Mouse (Mus musculus) erythroblast, adult 5-6 weeks (primary cell): ENCODE measurements around the gene A030005K14Rik. TPM values are rescaled to one million over a fixed set of nuclear protein-coding genes. Genes with fewer than 3 reads are reported as not detected.

Experiments
- ATAC-seq: replicated peaks from 2 replicates; pipeline ENCODE4 v1.8.0; 2016; ENCODE audit warnings: moderate number of reproducible peaks, mild to moderate bottlenecking, moderate TSS enrichment, inconsistent platforms; ENCODE audit not compliant: poor library complexity, low FRiP score, severe bottlenecking
- total RNA-seq, 2 experiments: library from RNA; stranded (forward) in 1 of 2; stranded (reverse) in 1 of 2; fragments of 150-400 nt in 1 of 2; fragments of 200-764, 138-1000 nt in 1 of 2; gene quantifications; 2 replicates each; pipeline versions ENCODE4 v1.2.3 to v1.2.4; 2015 to 2017; ENCODE audit warnings: low replicate concordance in 2 of 2

A030005K14Rik gene
- total RNA-seq (2015; ENCODE audit: low replicate concordance) (not detected in 2 replicates), total RNA-seq (2017; ENCODE audit: low replicate concordance) (not detected in 2 replicates)

GRCm38 (mm10) chr1:83059278-83059677 is at the start of gene A030005K14Rik:
Gene A030005K14Rik (minus strand): TSS chr1:83059378.
- no peak for ATAC-seq

GRCm38 (mm10) chr1:83107410-83107978 is 48.3 kb upstream of the A030005K14Rik start:
- no peak for ATAC-seq

- ATAC-seq = no peak
These were observed 46.3 kb upstream of the A030005K14Rik start for GRCm38 (mm10) chr1:83105464-83105863.

GRCm38 (mm10) chr1:83101891-83102290 is 42.7 kb upstream of the A030005K14Rik start:
- no peak for ATAC-seq

- no peak for ATAC-seq
These were observed 40.5 kb upstream of the A030005K14Rik start for GRCm38 (mm10) chr1:83099580-83100137.

- no peak for ATAC-seq
These were observed 40.0 kb upstream of the A030005K14Rik start for GRCm38 (mm10) chr1:83099160-83099559.

GRCm38 (mm10) chr1:83096935-83097334 is 37.8 kb upstream of the A030005K14Rik start:
- ATAC-seq = no peak

GRCm38 (mm10) chr1:83091268-83091667 is 32.1 kb upstream of the A030005K14Rik start:
- ATAC-seq = no peak

- ATAC-seq = no peak
These were observed 25.6 kb upstream of the A030005K14Rik start for GRCm38 (mm10) chr1:83084790-83085189.

GRCm38 (mm10) chr1:83077016-83077415 is 17.8 kb upstream of the A030005K14Rik start:
- no peak for ATAC-seq

- ATAC-seq = 0 out of 2 replicates have a peak, but pooled peaks have one; percentile 65
These were observed 17.2 kb upstream of the A030005K14Rik start for GRCm38 (mm10) chr1:83076190-83076917.

- no peak for ATAC-seq
These were observed 16.5 kb upstream of the A030005K14Rik start for GRCm38 (mm10) chr1:83075526-83076189.

GRCm38 (mm10) chr1:83067205-83067604 is 8.0 kb upstream of the A030005K14Rik start:
- ATAC-seq = no peak

GRCm38 (mm10) chr1:83066577-83066976 is 7.4 kb upstream of the A030005K14Rik start:
- ATAC-seq = no peak

GRCm38 (mm10) chr1:83064851-83065250 is 5.7 kb upstream of the A030005K14Rik start:
- ATAC-seq = no peak

GRCm38 (mm10) chr1:83060643-83061042 is 1.5 kb upstream of the A030005K14Rik start, which contains the start of gene Krtap28-13:
Gene Krtap28-13 (plus strand): TSS chr1:83060930.
- no peak for ATAC-seq

GRCm38 (mm10) chr1:83058481-83058880 is 697 bp downstream of the A030005K14Rik start:
- ATAC-seq = no peak

- no peak for ATAC-seq
These were observed 14.2 kb downstream of the A030005K14Rik start, which contains the start of gene Gm47969 for GRCm38 (mm10) chr1:83044882-83045427. Gene Gm47969 (plus strand): TSS chr1:83044932.

GRCm38 (mm10) chr1:83042380-83042779 is 16.8 kb downstream of the A030005K14Rik start, which contains the start of gene Krtap28-10:
Gene Krtap28-10 (minus strand): TSS chr1:83042480.
- ATAC-seq = no peak

- no peak for ATAC-seq
These were observed 20.1 kb downstream of the A030005K14Rik start for GRCm38 (mm10) chr1:83039080-83039479.
